Mouse (Mus musculus): ENCODE measurements around the gene Slamf7. TPM values are rescaled to one million over a fixed set of nuclear protein-coding genes. Genes with fewer than 3 reads are reported as not detected.

Slamf7 gene
- polyA plus RNA-seq, 1 experiment from 2014 or later = not detected

GRCm38 (mm10) chr1:171630041-171630440 lies 22.8 kb downstream of the Slamf7 start:
- H3K9ac ChIP-seq (ENCODE audit: low read depth, low read length) = no peak overlapping the region
- H3K4me3 ChIP-seq (ENCODE audit: low read depth, low read length) = no peak overlapping the region
- no peak overlapping the region for H3K27ac ChIP-seq (ENCODE audit: low read depth, low read length)
- H3K27me3 ChIP-seq (ENCODE audit: control insufficient read depth, insufficient read depth, low read length) = no peaks in the 10 kb centered on the region
- no peaks in the 10 kb centered on the region for H3K9me3 ChIP-seq (ENCODE audit: control insufficient read depth, low read length)
- no peak for ATAC-seq (ENCODE audit: low FRiP score)
- DNase-seq (ENCODE audit: low spot score) = no peak
- H3K36me3 ChIP-seq (ENCODE audit: control insufficient read depth, insufficient read depth, low read length) = no peaks in the 10 kb centered on the region
- no peaks in the 10 kb centered on the region for H3K4me1 ChIP-seq (replicated peaks; ENCODE audit: control insufficient read depth, insufficient read depth, low read length)
- no peak overlapping the region for H3K4me2 ChIP-seq (replicated peaks; ENCODE audit: low read depth, low read length)
- WGBS = 87% methylated on average over 7 of the region's 7 CpGs

- no peak for ATAC-seq (ENCODE audit: low FRiP score)
- WGBS = 73% methylated on average over 6 of the region's 6 CpGs
- no peak for DNase-seq (ENCODE audit: low spot score)
Measured at GRCm38 (mm10) chr1:171629168-171629567, 23.7 kb downstream of the Slamf7 start.

GRCm38 (mm10) chr1:171627801-171628200 lies 25.0 kb downstream of the Slamf7 start:
- Histone ChIP-seq H3K27me3 (ENCODE audit: control insufficient read depth, insufficient read depth, low read length) (no peaks in the 10 kb centered on the region), H3K9ac (ENCODE audit: low read depth, low read length) (no peak overlapping the region), H3K4me3 (ENCODE audit: low read depth, low read length) (no peak overlapping the region), H3K9me3 (ENCODE audit: control insufficient read depth, low read length) (no peaks in the 10 kb centered on the region), H3K4me1 (replicated peaks; ENCODE audit: control insufficient read depth, insufficient read depth, low read length) (no peaks in the 10 kb centered on the region), H3K27ac (ENCODE audit: low read depth, low read length) (no peak overlapping the region), H3K4me2 (replicated peaks; ENCODE audit: low read depth, low read length) (no peak overlapping the region), H3K36me3 (ENCODE audit: control insufficient read depth, insufficient read depth, low read length) (no peaks in the 10 kb centered on the region)
- ATAC-seq (ENCODE audit: low FRiP score) (no peak), DNase-seq (ENCODE audit: low spot score) (no peak)
- 88% methylated on average over 3 of the region's 3 CpGs for WGBS

More at GRCm38 (mm10) chr1:171629168-171629567, 23.7 kb downstream of the Slamf7 start:
- Histone ChIP-seq H3K9ac (ENCODE audit: low read depth, low read length) (no peak overlapping the region), H3K36me3 (ENCODE audit: control insufficient read depth, insufficient read depth, low read length) (no peaks in the 10 kb centered on the region), H3K4me3 (ENCODE audit: low read depth, low read length) (no peak overlapping the region), H3K4me2 (replicated peaks; ENCODE audit: low read depth, low read length) (no peak overlapping the region), H3K4me1 (replicated peaks; ENCODE audit: control insufficient read depth, insufficient read depth, low read length) (no peaks in the 10 kb centered on the region), H3K27me3 (ENCODE audit: control insufficient read depth, insufficient read depth, low read length) (no peaks in the 10 kb centered on the region), H3K27ac (ENCODE audit: low read depth, low read length) (no peak overlapping the region), H3K9me3 (ENCODE audit: control insufficient read depth, low read length) (no peaks in the 10 kb centered on the region)

- no peaks in the 10 kb centered on the region for H3K27me3 ChIP-seq (ENCODE audit: control insufficient read depth, insufficient read depth, low read length)
- H3K9me3 ChIP-seq (ENCODE audit: control insufficient read depth, low read length) = no peaks in the 10 kb centered on the region
- 93% methylated on average over 6 of the region's 6 CpGs for WGBS
- no peaks in the 10 kb centered on the region for H3K4me1 ChIP-seq (replicated peaks; ENCODE audit: control insufficient read depth, insufficient read depth, low read length)
- no peak overlapping the region for H3K27ac ChIP-seq (ENCODE audit: low read depth, low read length)
- ATAC-seq (ENCODE audit: low FRiP score) = no peak
- H3K4me2 ChIP-seq (replicated peaks; ENCODE audit: low read depth, low read length) = no peak overlapping the region
- H3K4me3 ChIP-seq (ENCODE audit: low read depth, low read length) = no peak overlapping the region
- H3K36me3 ChIP-seq (ENCODE audit: control insufficient read depth, insufficient read depth, low read length) = no peaks in the 10 kb centered on the region
- H3K9ac ChIP-seq (ENCODE audit: low read depth, low read length) = no peak overlapping the region
- no peak for DNase-seq (ENCODE audit: low spot score)
Measured at GRCm38 (mm10) chr1:171620091-171620490, 32.7 kb downstream of the Slamf7 start.

- no peak overlapping the region for H3K9ac ChIP-seq (ENCODE audit: low read depth, low read length)
- 88% methylated on average over 3 of the region's 3 CpGs for WGBS
- no peak overlapping the region for H3K4me2 ChIP-seq (replicated peaks; ENCODE audit: low read depth, low read length)
- H3K4me1 ChIP-seq (replicated peaks; ENCODE audit: control insufficient read depth, insufficient read depth, low read length) = no peaks in the 10 kb centered on the region
- H3K4me3 ChIP-seq (ENCODE audit: low read depth, low read length) = no peak overlapping the region
- no peaks in the 10 kb centered on the region for H3K9me3 ChIP-seq (ENCODE audit: control insufficient read depth, low read length)
- H3K27ac ChIP-seq (ENCODE audit: low read depth, low read length) = no peak overlapping the region
- no peak for DNase-seq (ENCODE audit: low spot score)
- no peaks in the 10 kb centered on the region for H3K27me3 ChIP-seq (ENCODE audit: control insufficient read depth, insufficient read depth, low read length)
- H3K36me3 ChIP-seq (ENCODE audit: control insufficient read depth, insufficient read depth, low read length) = no peaks in the 10 kb centered on the region
- ATAC-seq (ENCODE audit: low FRiP score) = no peak
Measured at GRCm38 (mm10) chr1:171619645-171620044, 33.2 kb downstream of the Slamf7 start.

GRCm38 (mm10) chr1:171619001-171619400 lies 33.8 kb downstream of the Slamf7 start:
- H3K9me3 ChIP-seq (ENCODE audit: control insufficient read depth, low read length) = no peaks in the 10 kb centered on the region
- H3K4me2 ChIP-seq (replicated peaks; ENCODE audit: low read depth, low read length) = no peak overlapping the region
- H3K9ac ChIP-seq (ENCODE audit: low read depth, low read length) = no peak overlapping the region
- ATAC-seq (ENCODE audit: low FRiP score) (no peak), DNase-seq (ENCODE audit: low spot score) (no peak)
- H3K4me3 ChIP-seq (ENCODE audit: low read depth, low read length) = no peak overlapping the region
- no peaks in the 10 kb centered on the region for H3K27me3 ChIP-seq (ENCODE audit: control insufficient read depth, insufficient read depth, low read length)
- H3K27ac ChIP-seq (ENCODE audit: low read depth, low read length) = no peak overlapping the region
- no peaks in the 10 kb centered on the region for H3K4me1 ChIP-seq (replicated peaks; ENCODE audit: control insufficient read depth, insufficient read depth, low read length)
- no peaks in the 10 kb centered on the region for H3K36me3 ChIP-seq (ENCODE audit: control insufficient read depth, insufficient read depth, low read length)
- WGBS = 81% methylated on average over 8 of the region's 8 CpGs

- Histone ChIP-seq H3K36me3 (ENCODE audit: control insufficient read depth, insufficient read depth, low read length) (no peaks in the 10 kb centered on the region), H3K27ac (ENCODE audit: low read depth, low read length) (no peak overlapping the region), H3K4me3 (ENCODE audit: low read depth, low read length) (no peak overlapping the region), H3K9me3 (ENCODE audit: control insufficient read depth, low read length) (no peaks in the 10 kb centered on the region), H3K4me1 (replicated peaks; ENCODE audit: control insufficient read depth, insufficient read depth, low read length) (no peaks in the 10 kb centered on the region), H3K27me3 (ENCODE audit: control insufficient read depth, insufficient read depth, low read length) (no peaks in the 10 kb centered on the region), H3K9ac (ENCODE audit: low read depth, low read length) (no peak overlapping the region), H3K4me2 (replicated peaks; ENCODE audit: low read depth, low read length) (no peak overlapping the region)
- 80% methylated on average over 11 of the region's 11 CpGs for WGBS
- DNase-seq (ENCODE audit: low spot score) (no peak), ATAC-seq (ENCODE audit: low FRiP score) (no peak)
Measured at GRCm38 (mm10) chr1:171616881-171617515, 35.8 kb downstream of the Slamf7 start.

- Histone ChIP-seq H3K36me3 (ENCODE audit: control insufficient read depth, insufficient read depth, low read length) (no peaks in the 10 kb centered on the region), H3K27ac (ENCODE audit: low read depth, low read length) (no peak overlapping the region), H3K4me2 (replicated peaks; ENCODE audit: low read depth, low read length) (no peak overlapping the region), H3K4me3 (ENCODE audit: low read depth, low read length) (no peak overlapping the region), H3K27me3 (ENCODE audit: control insufficient read depth, insufficient read depth, low read length) (no peaks in the 10 kb centered on the region), H3K9me3 (ENCODE audit: control insufficient read depth, low read length) (no peaks in the 10 kb centered on the region), H3K9ac (ENCODE audit: low read depth, low read length) (no peak overlapping the region), H3K4me1 (replicated peaks; ENCODE audit: control insufficient read depth, insufficient read depth, low read length) (no peaks in the 10 kb centered on the region)
- ATAC-seq (ENCODE audit: low FRiP score) (no peak), DNase-seq (ENCODE audit: low spot score) (peak; percentile 27)
- WGBS = 53% methylated on average over 2 of the region's 2 CpGs
Measured at GRCm38 (mm10) chr1:171613962-171614361, 38.9 kb downstream of the Slamf7 start.

- DNase-seq (ENCODE audit: low spot score) (peak; percentile 30), ATAC-seq (ENCODE audit: low FRiP score) (no peak)
- Histone ChIP-seq H3K9me3 (ENCODE audit: control insufficient read depth, low read length) (no peaks in the 10 kb centered on the region), H3K4me1 (replicated peaks; ENCODE audit: control insufficient read depth, insufficient read depth, low read length) (no peaks in the 10 kb centered on the region), H3K27ac (ENCODE audit: low read depth, low read length) (no peak overlapping the region), H3K4me3 (ENCODE audit: low read depth, low read length) (no peak overlapping the region), H3K27me3 (ENCODE audit: control insufficient read depth, insufficient read depth, low read length) (no peaks in the 10 kb centered on the region), H3K9ac (ENCODE audit: low read depth, low read length) (no peak overlapping the region), H3K4me2 (replicated peaks; ENCODE audit: low read depth, low read length) (no peak overlapping the region), H3K36me3 (ENCODE audit: control insufficient read depth, insufficient read depth, low read length) (no peaks in the 10 kb centered on the region)
- 25% methylated on average over 1 of the region's 1 CpGs for WGBS
Measured at GRCm38 (mm10) chr1:171610781-171611180, 42.1 kb downstream of the Slamf7 start.

Data from hindbrain, embryonic 11.5 days (tissue).